Mouse (Mus musculus): ENCODE data around the gene Trim69. TPM values are rescaled to one million over a fixed set of nuclear protein-coding genes. Genes with fewer than 3 reads are reported as not detected.

Gene Trim69
- total RNA-seq, 2 experiments from 2014 or later = not detected

GRCm38 (mm10) chr2:122149716-122150115, 10.8 kb upstream of the Trim69 start:
- no peak for DNase-seq (ENCODE audit: low spot score in 2 of 2)
- intact Hi-C loops (cut with DNase I) = no loop called here

GRCm38 (mm10) chr2:122151221-122151620, 9.3 kb upstream of the Trim69 start:
- DNase-seq (ENCODE audit: low spot score in 2 of 2) = no peak
- intact Hi-C loops (cut with DNase I) = no loop called here

DNA sequence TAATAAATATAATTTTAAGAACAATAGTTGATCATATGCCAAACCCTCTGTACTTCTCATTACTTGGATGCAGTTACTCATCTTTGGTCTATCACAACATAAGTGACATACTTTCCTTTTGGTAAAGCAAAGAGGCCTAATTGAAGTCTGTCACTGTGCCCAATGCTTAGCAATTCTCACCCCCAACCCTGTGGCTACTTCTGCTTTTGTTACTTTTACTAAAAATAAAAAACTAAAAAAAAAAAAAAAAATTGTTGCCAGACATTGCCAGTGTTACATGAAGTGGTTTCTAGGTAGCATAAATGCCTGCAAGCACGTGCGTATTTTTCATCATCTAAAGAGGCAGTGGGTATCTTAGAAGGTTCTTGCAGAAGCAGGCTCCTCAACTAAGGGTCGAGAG, 7.7 kb upstream of the Trim69 start:
- DNase-seq (ENCODE audit: low spot score in 2 of 2) = no peak
- intact Hi-C loops (cut with DNase I) = no loop called here

DNA sequence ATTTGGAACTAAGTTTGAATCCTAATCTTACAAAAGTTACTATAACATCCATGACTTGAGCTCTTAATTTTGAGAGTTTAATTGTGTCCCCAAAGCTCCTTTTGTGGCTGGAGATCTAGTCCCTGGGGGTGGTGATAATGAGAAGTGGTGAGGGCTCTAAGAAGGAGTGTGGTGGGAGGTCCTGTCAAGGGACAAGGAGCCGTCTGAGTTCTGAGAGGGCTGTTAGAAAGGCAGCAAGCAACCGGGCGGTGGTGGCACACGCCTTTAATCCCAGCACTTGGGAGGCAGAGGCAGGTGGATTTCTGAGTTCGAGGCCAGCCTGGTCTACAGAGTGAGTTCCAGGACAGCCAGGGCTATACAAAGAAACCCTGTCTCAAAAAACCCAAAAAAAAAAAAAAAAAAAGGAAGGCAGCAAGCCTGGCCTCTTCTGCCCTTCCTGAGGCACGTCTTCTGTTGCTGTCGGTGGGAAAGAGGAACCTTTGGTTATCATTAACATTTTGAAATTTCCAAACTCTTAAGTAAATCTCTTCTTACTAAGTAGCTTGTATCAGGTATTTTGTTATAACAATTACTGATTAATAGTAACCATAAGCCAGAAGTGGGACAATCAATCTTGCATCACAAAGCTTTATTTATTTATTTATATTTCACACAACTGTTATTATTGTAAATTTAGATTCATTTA, 6.7 kb upstream of the Trim69 start:
- intact Hi-C loops (cut with DNase I) = no loop called here
- no peak for DNase-seq (ENCODE audit: low spot score in 2 of 2)

DNA sequence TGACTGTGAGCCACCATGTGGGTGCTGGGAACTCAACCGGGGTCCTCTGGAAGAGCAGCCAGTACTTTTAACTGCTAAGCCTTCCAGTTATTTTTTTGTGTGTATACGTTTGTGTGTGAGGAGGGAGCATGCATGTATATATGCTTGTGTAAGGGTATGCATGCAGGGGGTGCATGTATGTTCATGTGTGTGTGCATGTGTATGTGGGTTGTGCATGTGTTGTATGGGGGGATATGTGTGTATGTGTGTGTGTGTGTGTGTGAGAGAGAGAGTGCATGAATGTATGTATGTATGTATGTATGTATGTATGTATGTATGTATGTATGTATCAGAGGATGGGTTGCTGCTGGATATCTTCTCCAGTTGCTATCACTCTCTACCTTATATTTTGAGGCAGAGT, 6.0 kb upstream of the Trim69 start:
- intact Hi-C loops (cut with DNase I) = no loop called here
- no peak for DNase-seq (ENCODE audit: low spot score in 2 of 2)

DNA sequence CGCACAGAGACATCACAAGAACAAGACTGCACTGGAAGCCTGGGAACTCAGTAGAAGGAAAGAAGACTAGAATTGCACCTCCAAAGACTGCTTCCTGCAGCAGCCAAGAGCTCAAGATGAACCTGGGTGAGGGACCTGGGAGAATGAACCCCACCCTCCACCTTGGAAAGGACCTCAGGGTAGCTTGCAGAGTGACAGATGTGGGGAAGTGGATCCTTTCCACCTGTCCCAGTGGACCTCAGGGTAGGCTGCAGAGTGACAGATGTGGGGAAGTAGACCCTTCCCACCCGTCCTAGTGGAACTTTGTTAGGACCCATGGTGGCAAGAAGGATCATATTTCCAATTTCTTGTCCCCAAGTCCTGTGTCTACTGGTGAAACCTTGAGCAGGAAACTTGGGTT, 5.2 kb upstream of the Trim69 start:
- no peak for DNase-seq (ENCODE audit: low spot score in 2 of 2)
- intact Hi-C loops (cut with DNase I) = no loop called here

DNA sequence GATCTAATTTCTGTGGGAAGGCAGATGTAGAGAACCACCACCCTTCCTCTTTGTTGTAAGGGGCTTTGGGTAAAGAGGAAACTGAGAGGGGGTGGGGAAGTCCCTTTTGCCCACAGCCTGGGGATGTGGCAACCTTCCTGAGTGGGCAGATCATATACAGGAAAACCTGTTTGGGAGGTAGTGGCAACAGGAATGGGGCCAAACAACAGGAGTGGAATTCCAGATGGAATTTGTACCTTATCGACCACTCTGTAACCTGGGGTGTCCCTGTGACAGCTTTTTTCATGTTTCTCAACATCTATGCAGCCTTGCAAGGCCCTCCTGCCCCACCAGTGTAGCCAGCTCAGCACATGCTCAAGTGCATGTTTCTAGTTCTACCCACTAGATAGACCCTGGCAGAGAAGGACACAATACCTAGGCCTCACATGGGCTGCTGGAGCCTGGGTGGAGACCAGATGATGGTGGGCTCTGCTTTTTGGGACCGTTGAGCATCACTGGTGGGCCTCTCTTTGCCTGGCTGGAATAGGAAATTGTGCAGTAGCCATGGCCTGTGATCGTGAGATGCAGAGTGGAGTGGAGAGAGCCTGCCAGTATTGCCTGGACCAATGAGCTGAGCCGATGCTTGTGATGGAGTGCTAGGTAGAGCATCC, 4.3 kb upstream of the Trim69 start:
- intact Hi-C loops (cut with DNase I) = no loop called here
- DNase-seq (ENCODE audit: low spot score in 2 of 2) = no peak

DNA sequence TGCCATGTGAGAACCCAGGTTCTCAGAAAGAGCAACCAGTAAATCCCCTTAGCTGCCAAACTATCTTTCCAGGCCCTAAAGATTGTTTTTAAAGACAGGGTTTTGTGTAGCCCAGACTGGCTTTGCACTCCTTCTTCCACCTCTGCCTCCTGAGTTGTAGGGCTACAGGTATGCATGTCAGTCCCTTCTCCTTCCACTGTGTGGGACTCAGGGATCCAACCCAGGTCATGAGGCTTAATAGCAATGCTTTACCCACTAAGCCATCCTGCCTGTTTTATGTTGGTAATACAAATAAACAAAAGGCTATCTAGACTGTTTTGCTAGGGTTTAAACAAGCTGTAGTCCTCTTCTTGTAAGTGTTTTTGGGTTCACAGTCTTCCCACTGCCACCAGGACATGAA, 2.9 kb upstream of the Trim69 start:
- intact Hi-C loops (cut with DNase I) = no loop called here
- no peak for DNase-seq (ENCODE audit: low spot score in 2 of 2)

- intact Hi-C loops (cut with DNase I) = no loop called here
Observed at GRCm38 (mm10) chr2:122158362-122158802, 2.1 kb upstream of the Trim69 start.

DNA sequence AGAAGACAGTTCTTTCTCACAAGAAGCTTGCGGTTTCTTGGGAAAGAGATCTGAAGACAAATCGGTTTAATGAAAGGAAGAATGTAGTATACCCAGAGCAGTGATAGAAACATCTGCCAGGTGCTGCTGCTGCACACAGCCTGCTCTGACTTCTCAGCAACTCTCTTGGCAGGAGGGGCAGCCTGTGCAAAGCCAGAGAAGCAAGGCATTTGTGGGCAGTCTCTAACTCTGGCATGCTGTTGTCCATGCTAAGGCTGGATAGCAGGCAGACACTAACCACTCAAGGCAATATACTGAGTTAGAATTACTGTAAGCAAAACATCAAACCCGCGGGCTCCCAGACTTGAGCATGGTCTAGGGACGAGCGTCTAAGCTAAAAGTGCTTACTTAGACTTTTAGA, 833 bp upstream of the Trim69 start:
- intact Hi-C loops (cut with DNase I) = loop anchor here (2.0 to 5.0 kb wide), 2 partner anchors 42 to 89 kb away; partner anchors contain the start of gene Spg11
- no peak for DNase-seq (ENCODE audit: low spot score in 2 of 2)

More at GRCm38 (mm10) chr2:122158362-122158802, 2.1 kb upstream of the Trim69 start:
- DNase-seq (ENCODE audit: low spot score in 2 of 2) = no peak

- intact Hi-C loops (cut with DNase I) = loop anchor here (2.0 to 5.0 kb wide), 2 partner anchors 44 to 91 kb away; partner anchors contain the start of gene Spg11
Observed at GRCm38 (mm10) chr2:122161542-122161941, 1.0 kb downstream of the Trim69 start.

DNA sequence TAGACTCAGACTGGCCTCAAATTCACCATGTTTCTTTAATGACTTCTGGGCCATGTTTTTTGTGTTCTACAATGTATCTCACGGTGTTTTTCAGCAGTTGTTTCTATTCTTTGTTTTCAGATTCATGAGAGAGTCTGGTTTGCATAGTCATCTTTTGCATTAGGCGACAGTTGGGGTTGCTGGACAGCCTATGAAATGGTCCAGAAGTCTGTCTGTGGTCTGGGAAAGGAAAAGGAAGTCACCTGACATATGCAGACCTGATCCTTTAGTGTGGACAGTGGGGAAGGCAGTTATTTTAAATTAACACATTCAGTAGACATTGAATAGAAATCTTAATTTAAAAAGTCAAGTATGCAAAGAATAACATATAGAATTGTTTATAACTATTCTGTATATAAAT, 2.0 kb downstream of the Trim69 start:
- no peak for DNase-seq (ENCODE audit: low spot score in 2 of 2)
- intact Hi-C loops (cut with DNase I) = loop anchor here (5.0 kb wide), 1 partner anchor 45 kb away; the partner anchor contains the start of gene Spg11

More at GRCm38 (mm10) chr2:122161542-122161941, 1.0 kb downstream of the Trim69 start:
- no peak for DNase-seq (ENCODE audit: low spot score in 2 of 2)

- peak; percentile 27 to 38 for DNase-seq (ENCODE audit: low spot score in 2 of 2)
- intact Hi-C loops (cut with DNase I) = loop anchor here (5.0 kb wide), 1 partner anchor 46 kb away; the partner anchor contains the start of gene Spg11
Observed at GRCm38 (mm10) chr2:122163430-122164195, 3.1 kb downstream of the Trim69 start.

GRCm38 (mm10) chr2:122164293-122164692, 3.8 kb downstream of the Trim69 start:
- peak; percentile 24 to 26 for DNase-seq (ENCODE audit: low spot score in 2 of 2)
- intact Hi-C loops (cut with DNase I) = loop anchor here (5.0 kb wide), 1 partner anchor 47 kb away; the partner anchor contains the start of gene Spg11

GRCm38 (mm10) chr2:122171292-122171691, 10.8 kb downstream of the Trim69 start:
- intact Hi-C loops (cut with DNase I) = no loop called here

DNA sequence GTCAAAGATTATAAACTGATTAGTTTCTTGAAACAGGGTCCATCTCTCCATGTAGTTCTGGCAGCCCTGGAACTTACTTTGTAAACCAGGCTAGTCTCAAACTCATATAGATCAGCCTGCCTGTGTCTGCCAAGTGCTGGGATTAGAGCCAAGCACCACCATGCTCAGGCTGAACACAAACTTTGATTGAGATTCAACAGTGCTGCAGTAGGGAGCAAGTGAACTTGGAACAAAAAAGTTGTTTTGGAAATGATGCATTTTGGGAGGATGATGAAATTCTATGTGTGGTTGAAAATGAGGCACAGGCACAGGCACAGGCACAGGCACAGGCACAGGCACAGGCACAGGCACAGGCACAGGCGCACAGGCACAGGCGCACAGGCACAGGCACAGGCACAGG, 11.7 kb downstream of the Trim69 start:
- intact Hi-C loops (cut with DNase I) = no loop called here
- DNase-seq (ENCODE audit: low spot score in 2 of 2) = no peak

More at GRCm38 (mm10) chr2:122171292-122171691, 10.8 kb downstream of the Trim69 start:
- DNase-seq (ENCODE audit: low spot score in 2 of 2) = no peak

DNA sequence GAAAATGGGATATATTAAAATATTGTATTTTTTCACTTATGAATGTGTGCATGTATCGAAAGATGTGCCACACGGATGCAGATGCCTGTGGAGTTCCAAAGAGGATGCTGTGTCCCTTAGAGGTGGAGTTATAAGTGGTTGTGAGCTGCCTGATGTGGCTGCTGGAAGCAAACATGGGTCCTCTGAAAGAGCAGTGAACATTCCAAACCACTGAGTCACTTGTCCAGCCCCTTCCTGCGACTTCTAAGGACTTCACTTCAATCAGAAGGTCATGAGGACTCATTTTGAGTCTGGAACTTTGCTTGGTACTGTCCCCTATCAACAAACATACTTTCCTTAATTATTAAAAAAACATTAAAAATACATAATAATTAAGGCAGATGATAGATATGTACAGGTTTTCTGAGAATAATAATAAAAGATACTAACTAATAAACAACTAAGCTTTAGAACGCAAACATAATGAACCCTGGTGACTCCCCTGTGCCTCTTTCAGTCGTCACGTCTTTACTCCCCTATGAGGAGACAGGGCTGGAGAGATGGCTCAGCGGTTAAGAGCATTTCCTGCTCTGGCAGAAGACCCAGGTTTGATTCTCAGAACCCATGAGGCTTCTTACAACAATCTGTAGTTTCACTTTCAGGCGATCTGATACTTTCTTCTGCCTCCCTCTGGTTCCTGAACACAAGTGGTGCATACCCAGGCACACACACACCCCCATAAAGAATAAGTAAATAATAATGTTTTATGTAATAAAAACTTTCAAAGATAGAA, 19.7 kb downstream of the Trim69 start:
- intact Hi-C loops (cut with DNase I) = no loop called here
- no peak for DNase-seq (ENCODE audit: low spot score in 2 of 2)

DNA sequence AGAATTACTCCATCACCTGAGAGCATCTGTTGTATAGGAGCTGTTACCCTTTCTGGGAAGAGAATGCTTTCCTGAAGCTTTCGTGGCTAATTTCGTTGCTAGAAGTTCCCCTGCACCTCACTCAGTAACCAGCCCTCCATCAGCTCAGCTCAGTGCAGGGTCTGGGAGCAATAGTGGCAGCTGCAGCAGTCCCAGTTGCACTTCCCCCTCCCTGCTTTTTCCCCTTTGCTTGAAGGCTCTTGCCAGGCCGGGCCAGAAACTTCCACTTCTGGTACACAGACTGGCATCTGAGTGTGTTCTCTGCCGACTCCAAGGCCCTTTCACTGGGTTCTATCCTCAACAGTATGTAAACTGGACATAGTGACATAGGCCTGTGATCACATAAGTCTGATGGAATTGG, 24.6 kb downstream of the Trim69 start:
- intact Hi-C loops (cut with DNase I) = no loop called here
- DNase-seq (ENCODE audit: low spot score in 2 of 2) = no peak

- no peak for DNase-seq (ENCODE audit: low spot score in 2 of 2)
- intact Hi-C loops (cut with DNase I) = no loop called here
Observed at GRCm38 (mm10) chr2:122186106-122186505, 25.6 kb downstream of the Trim69 start, which contains the start of the genes Patl2 and Terb2. Patl2 (minus strand) TSS chr2:122186189. Terb2 (plus strand) TSS chr2:122186272.
